Mouse (Mus musculus) c-Kit-positive CD71-negative TER-119-negative erythroid progenitor cells, embryonic 14.5 days (primary cell): ENCODE data around the gene Ptges3l.
"Not testable (repeated sequence)": the region's sequence is repeated elsewhere in the genome, so short reads cannot be mapped to it uniquely, and the experiment has no call there.

ENCODE experiments used
- DNase-seq: peaks from one replicate; pipeline ENCODE4 v3.0.0-alpha.2; 2013; ENCODE audit warnings: low read depth

The Ptges3l gene

DNA sequence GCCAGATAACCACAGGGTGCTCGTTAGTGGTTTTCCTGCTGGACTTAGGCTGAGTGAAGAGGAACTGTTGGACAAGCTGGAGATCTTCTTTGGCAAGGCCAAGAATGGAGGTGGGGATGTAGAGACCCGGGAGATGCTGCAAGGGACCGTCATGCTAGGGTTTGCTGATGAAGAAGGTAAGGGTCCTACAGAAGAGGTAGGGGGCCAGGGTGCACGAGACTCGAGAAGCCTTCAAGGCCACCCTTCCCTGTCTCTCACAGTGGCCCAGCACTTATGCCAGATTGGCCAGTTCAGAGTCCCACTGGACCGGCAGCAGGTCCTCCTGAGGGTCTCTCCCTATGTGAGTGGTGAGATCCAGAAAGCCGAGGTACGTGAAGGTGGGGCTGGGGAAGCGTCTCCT, 32.5 kb upstream of the Ptges3l start:
- DNase-seq: no peak

DNA sequence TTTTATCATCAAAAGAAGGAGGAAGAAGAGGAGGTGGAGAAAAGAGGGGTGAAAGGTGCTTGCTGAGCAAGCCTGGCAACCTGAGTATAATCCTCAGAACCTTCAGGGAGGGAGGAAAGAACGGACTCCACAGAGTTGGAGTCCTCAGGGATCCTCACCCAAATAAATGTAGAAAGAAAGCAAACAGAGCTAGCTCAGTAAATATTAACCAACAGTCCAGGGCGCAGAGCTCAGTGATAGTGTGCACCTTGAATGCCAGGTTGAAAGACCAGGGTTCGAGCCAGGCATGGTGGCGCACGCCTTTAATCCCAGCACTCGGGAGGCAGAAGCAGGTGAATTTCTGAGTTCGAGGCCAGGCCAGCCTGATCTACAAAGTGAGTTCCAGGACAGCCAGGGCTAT, 30.5 kb upstream of the Ptges3l start:
- no peak for DNase-seq

DNA sequence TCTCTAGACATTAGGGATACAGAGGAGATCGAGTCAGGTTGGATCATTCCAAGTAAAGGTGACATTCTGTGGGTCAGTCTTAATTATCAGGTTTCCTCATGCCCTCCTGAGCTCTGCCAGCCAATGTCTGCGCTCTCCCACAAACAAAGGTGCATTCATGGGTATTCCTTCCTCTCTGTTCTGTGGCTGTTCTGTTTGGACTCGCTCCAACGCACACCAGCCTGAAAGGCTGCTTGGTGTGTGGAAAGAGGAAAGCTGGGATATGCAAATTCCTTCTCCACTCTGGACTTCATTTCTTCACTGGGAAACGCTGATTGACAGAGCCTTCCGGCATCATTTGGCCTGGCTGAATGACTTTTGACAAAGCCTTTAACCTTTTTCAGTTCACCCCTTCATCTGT, 29.6 kb upstream of the Ptges3l start:
- DNase-seq: no peak

DNA sequence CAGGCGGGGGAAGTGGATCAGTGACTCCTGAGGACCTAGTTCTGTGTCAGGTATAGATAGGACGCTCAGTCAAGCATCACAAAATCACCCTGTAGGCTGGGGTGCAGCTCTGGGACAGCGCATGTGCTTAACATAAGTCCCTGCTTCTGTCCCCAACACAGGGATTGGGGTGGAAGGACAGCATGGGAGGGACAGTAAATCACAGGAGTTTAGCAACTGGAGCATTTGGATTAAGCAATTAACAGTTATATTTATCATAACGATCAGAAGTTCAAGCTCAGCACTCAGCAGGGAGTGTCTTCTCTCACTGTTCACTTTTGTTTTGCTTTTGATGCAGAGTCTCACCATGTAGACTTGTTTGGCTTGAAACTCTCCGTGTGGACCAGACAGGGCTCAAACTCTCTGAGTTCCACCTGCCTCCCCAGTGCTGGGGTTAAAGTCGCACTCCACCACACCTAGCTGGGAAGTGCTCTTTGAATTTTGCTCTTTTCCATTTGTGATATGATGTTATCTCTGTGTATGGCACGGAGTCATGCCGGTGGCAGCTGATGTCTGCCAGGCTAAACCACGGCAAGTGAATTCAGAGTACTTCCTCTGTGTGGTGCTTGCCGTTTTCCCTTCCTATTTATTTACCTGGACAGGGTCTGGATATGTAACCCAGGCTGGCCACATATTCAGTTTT, 27.1 kb upstream of the Ptges3l start:
- no peak for DNase-seq

DNA sequence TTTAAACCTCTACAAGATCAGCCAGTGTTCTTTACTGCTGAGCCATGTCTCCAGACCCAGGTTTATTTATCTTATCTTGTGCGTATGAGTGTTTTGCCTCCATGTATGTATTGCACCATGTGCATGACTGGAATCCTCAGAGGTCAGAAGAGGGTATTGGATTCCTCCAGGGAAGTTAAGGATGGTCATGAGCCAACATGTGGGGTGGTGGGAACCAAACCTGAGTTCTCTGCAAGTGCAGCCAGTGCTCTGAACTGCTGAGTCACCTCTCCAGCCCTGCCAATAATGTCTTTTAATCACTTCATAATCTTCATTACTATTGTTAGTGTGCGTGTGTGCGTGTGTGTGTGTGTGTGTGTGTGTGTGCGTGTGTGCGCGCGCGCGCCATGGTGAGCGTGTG, 26.4 kb upstream of the Ptges3l start:
- no peak for DNase-seq

DNA sequence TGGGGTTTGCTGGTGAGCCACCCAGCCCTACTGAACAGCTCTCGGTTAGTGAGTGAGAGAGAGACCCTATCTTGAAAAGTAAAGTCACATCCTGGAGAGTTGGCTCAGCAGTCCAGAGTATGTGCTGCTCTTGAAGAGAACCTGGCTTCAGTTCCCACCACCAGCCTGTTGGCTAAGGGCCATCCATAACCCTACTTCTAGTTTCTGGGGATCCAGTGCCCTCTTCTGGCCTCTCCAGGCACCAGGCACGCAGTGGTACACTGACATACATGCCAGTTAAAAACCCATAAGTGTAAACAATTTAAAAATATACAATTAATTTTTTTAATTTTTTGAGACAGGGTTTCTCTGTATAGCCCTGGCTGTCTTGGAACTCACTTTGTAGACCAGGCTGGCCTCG, 25.3 kb upstream of the Ptges3l start:
- no peak for DNase-seq

DNA sequence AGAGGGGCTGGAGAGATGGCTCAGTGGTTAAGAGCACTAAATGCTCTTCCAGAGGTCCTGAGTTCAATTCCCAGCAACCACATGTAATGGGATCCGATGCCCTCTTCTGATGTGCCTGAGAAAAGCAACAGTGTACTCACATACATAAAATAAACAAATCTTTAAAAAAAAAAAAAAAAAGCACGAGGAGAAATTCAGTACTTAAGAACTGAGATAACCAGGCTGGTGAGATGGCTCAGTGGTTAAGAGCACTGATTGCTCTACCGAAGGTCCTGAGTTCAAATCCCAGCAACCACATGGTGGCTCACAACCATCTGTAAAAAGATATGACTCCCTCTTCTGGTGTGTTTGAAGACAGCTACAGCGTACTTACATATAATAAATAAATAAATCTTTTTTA, 24.5 kb upstream of the Ptges3l start:
- DNase-seq: not testable (repeated sequence)

DNA sequence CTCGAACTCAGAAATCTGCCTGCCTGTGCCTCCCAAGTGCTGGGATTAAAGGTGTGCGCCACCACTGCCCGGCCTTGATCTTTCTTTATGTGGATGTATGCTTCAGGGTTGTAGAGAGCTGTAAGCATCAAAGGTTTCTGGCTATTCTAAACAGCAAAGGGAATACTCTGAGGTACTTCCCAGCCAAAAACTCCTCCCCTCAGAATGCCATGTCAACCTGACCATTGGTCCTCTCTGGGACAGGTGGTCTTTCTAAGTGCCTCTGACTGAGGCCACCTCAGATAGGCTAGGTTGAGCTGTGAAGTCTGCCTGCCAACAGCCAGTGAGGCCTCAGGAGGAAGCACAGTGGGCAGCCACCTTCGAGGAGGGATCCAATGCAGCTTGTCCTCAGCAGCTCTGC, 23.8 kb upstream of the Ptges3l start:
- DNase-seq: no peak

DNA sequence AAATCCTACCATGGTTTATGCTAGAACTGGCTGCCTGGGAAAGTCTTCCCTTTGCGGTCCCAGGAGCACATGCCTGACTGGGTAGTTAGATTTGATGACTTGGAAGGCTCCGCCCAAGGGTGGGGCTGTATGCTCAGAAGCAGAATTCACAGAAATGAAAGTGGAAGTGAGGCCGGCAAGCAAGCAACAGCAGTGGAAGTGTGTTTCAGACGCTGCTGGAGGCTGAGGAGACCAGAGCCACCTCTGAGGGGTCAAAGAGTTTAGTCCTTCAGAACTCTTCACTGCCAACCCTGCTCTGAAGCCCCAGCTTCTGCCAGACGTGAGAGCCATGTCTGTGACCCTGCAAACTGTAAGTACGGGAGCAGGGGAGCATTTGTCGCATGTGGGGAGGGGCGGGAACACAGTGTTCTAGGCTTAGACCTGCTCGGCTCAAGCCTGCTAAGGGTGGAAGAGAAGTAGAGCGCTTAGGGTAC, 23.2 kb upstream of the Ptges3l start, which contains the start of gene Ifi35:
Gene Ifi35 (plus strand): TSS at position 134 of the 473 bp plus-strand sequence.
- peak; percentile 83 for DNase-seq

DNA sequence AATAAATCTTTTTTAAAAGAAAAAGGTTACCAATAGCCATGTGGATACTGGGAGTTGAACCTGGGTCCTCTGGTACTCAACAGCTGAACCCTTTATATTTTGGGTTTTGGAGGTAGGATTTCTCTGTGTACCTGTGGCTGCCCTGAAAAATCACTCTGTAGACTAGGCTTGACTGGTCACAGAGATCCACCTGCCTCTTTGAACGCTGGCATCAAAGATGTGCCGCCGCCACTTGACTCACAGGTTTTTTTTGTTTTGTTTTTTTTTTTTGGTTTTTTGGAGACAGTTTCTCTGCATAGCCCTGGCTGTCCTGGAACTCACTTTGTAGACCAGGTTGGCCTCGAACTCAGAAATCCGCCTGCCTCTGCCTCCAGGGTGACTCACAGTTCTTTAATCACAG, 22.7 kb upstream of the Ptges3l start:
- no peak for DNase-seq

DNA sequence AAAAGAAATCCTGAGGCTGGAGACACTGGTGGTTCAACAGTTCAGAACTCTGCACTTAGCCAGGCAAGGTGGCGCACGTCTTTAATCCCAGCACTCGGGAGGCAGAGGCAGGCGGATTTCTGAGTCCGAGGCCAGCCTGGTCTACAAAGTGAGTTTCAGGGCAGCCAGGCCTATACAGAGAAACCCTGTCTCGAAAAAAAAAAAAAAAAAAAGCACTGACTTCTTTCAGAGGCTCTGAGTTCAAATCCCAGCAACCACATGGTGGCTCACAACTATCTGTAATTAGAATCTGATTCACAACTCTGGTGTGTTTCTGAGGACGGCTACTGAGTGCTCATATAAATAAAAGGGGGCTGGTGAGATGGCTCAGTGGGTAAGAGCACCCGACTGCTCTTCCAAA, 21.7 kb upstream of the Ptges3l start:
- DNase-seq: not testable (repeated sequence)

DNA sequence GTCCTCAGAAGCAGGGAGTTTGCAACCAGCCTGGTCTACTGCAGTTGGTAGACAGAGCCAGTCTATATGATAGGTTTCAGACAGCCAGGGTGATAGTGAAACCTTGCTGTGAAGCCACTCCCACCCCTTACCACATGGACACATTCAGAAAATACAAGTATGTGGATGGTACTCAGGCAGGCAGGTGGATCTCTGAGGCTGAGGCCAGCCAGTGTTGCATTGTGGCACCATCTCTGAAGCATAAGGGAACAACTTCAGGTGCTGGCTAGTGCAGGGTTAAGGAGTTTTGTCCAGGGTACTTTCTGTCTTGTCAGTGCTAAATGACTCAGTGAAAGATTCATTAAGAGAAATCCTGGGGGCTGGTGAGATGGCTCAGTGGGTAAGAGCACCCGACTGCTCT, 21.2 kb upstream of the Ptges3l start:
- no peak for DNase-seq

DNA sequence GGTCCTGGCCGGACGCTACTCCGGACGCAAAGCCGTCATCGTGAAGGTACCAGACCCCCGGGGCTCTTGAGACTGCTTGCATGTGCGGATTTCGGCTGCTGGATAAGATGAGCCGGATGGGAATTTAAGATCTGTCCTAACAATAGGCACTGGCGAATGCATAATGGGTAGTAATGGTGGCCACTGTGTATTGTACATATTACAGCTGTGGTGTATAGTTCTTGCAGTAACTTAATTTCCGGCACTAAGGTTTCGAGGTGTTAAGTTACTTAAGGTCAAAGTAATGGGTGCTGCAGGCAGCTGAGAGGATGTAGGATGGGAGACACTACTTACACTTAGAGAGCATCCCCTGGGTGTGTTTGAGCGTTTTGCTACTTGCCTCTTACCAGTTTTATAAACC, 17.6 kb upstream of the Ptges3l start:
- DNase-seq: no peak

DNA sequence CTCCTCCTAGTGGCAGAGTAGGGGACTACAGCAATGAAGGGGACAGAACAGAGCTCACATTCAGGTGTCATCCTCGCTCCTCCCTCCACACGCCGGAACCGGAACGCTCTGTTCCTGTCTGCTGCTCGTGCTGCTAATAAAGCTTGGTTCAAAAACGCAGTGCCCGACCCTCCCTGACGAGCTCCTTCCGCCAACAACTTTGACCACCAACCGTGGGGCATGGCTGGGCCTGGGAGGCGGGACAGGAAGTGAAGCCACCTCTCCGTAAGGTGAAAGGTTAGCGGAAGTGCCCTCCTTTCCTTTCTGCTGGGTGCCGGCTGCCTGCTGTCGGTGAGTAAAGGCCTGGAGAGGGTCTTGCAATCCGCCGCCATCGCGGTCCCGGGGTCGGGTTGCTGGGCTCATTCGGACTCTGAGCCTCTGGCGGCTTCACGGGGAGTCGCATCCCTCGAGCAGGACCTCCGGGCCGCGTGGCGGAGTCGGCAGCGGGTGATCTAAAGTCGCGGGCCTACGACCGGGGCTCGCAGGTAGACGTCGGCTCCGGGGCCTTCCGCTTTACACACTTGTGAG, 17.1 kb upstream of the Ptges3l start, which contains the start of gene Rpl27:
Gene Rpl27 (plus strand): TSS at position 172 of the 567 bp plus-strand sequence.
- DNase-seq: peak; percentile 100

DNA sequence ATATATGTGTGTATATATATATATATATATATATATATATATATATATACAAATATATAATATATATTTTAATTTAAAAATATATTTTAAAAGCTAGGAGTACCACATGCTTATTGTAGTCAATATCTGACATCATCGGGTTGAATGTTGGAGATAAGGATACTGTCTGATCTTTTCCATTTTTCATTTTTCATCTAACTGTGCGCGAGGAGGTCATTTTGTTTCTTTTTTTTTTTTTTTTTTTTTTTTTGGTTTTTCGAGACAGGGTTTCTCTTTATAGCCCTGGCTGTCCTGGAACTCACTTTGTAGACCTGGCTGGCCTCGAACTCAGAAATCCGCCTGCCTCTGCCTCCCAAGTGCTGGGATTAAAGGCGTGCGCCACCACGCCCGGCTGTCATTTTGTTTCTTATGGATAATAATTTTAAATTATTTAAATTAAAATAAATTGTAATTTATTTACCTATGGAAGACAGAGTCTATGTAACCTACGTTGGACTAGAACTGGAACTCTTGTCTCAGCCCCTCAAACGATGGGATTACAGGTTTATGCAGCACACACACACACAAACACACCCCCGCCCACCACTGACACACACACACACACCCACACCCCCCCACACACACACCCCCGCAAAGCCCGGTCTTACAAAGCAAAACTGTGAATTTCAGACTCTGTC, 16.5 kb upstream of the Ptges3l start:
- not testable (repeated sequence) for DNase-seq

DNA sequence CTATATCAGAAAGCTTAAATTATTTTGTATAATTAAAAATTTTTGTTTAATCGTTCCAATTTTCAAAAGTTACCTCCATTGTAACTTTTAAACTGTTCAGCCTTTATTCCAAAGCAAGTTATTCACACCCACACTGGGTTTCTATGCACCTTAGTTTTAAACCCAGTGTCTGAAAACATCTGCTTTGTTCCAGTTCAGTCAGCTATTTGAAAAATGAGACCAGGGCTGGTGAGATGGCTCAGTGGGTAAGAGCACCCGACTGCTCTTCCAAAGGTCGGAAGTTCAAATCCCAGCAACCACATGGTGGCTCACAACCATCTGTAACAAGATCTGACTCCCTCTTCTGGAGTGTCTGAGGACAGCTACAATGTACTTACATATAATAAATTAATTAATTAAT, 12.9 kb upstream of the Ptges3l start:
- not testable (repeated sequence) for DNase-seq

DNA sequence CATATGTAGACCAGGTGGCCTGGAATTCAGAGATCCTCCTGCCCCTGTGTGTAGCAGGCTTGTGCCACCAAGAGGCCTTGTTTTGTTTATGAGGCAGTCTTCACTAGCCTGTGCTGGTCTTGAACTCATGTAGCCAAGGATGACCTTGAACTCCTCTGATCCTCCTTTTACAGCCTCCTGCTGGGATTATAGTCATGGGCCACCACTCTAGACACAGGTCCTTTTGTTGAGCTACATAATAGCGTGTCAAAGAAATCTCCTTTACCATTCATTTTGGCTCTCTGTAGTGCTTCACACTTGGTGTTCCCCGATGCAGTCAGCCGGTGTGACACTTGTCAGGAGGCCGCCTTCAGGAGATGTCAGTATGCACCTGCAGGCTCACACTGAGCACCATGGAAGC, 11.8 kb upstream of the Ptges3l start:
- no peak for DNase-seq

DNA sequence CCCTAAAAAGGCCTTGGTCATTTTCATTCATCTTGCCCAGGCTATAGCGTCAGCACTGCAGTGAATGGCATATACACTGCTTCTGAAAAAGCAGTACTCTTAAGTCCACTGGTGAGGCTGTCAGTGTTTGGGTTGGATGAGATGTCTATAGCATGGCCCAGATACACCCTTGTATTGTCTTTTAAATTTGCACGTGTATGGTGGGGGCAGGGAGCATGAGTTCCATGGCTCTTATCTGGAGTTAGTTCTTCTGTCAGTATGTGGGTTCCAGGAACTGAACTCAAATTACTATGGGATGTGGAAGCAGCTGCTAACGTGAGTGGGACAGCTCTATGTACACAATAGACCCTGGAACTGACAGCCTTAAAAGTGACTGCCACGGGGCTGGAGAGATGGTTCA, 10.7 kb upstream of the Ptges3l start:
- no peak for DNase-seq

DNA sequence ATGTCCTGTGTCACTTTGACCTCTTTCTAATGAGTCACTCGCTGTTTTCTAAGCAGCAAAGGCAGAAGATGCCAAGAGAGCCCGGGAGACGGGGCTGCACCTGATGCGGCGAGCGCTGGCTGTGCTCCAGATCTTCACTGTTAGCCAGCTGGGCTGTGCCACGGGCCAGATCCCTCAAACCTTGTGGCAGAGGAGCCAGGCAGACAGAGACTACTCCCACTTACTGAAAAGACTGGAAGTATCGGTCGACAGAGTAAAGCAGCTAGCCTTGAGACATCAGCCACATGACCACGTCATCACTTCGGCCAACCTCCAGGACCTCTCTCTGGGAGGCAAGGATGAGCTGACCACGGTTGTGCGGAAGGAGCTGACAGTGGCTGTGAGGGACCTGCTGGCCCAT, 8.3 kb upstream of the Ptges3l start:
- DNase-seq: no peak

DNA sequence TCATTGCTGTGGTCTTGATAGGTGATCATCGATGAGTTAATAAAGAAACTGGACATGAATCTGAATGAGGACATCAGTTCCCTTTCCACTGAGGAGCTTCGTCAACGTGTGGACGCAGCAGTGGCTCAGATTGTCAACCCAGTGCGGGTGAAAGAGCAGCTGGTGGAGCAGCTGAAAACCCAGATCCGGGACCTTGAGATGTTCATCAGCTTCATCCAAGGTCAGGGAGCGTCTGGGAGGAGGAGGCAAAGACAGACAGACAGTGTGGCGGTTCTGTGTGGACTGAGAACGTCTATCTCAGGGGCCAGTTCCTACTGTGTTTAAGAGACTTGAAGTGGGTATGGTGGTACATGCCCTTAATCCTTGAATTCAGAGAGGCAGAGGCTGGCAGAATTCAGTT, 6.2 kb upstream of the Ptges3l start:
- no peak for DNase-seq

DNA sequence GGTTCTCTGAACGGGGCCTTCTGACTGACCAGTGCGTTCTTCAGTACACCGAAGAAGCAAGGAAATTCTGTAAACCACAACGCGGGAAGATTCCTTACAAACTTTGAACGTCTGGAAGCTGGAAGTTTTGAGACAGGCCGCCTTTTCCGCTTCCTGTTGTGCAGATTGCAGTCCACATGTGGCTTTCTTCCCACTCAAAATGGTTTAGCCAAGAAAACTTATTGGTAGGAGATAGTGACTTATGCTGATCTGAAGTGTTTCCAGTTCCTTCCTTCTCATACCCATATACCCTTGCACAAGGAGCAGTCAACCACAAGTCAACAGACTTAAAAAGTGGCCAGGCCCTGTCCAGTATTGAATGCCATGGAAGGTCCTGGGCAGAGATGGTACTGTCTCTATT, 1.0 kb upstream of the Ptges3l start:
- no peak for DNase-seq

DNA sequence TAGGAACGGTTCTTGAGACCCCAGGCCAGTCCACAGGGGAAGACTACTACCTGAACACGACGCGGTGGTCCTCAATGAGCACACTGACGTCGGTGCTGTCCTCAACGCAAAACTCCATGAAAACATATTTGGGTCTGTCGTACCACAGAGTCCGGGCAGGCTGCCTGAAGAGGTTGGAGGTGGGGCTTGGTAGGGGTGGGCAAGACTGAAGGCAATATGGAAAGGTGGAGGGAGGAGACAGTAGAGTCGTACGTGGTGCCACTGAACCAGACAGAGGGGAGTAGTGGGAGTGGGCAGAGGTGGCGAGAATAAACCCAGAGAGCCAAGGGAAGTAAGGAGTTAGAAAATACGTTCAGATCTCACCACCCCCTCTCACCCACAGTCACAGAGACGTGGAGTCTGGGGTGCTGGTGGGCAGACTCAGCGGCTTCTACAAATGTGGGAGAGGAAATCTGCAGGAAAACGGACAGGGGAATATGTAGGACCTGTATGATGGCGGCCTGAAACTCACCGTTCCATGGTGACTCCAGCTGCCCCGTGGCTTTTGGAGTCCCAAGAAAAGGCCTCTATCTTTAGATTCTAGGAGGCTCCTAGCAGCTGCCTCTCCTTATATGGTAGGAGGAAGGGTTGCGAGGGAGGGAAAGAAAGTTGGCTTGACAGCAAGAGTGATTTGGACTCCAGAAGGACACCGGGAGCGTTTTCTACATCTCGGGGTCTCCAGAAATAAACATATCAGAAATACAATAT, 855 bp downstream of the Ptges3l start, which contains the start of gene Gm27029:
Gene Gm27029 (minus strand): TSS at position 692 of the 747 bp plus-strand sequence.
- DNase-seq: no peak

DNA sequence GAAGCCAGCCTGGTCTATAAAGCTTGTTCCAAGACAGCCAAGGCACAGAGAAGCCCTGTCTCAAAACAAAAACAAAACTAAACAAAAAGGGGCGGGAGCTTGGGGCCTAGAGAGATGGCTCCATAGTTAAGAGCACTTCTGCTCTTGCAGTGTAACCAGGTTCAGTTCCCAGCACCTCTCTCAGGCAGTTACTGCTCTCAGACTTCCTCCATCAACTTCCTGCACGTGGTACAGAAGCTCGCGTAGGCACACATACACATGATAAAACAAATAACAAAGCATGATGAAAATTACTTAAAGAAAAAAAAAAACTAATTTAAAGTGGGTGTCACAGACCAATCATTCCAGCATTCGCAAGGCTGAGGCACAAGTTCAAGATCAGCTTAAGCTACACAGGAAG, 5.0 kb downstream of the Ptges3l start:
- no peak for DNase-seq
